Mouse (Mus musculus): Measurements from ENCODE around the gene Nr2f2. TPM values are rescaled to one million over a fixed set of nuclear protein-coding genes. Genes with fewer than 3 reads are reported as not detected.

Gene Nr2f2
- polyA plus RNA-seq, 1 experiment from 2014 or later: 17.9 TPM

- H3K4me2 ChIP-seq (replicated peaks; ENCODE audit: low read depth): peak overlapping the region; percentile 71
- no peaks in the 10 kb centered on the region for H3K9me3 ChIP-seq (ENCODE audit: control insufficient read depth)
- WGBS: 6% methylated on average over 35 of the region's 35 CpGs
- no peaks in the 10 kb centered on the region for H3K36me3 ChIP-seq (ENCODE audit: control insufficient read depth, insufficient read depth)
- peak; percentile 69 for TF ChIP-seq CTCF (IDR thresholded peaks at IDR 0.05; ENCODE audit: low read depth)
- H3K27me3 ChIP-seq (replicated peaks; ENCODE audit: control insufficient read depth, insufficient read depth, low read length): peaks cover 3% of the 10 kb centered on the region
- peak overlapping the region; percentile 29 for H3K4me3 ChIP-seq (ENCODE audit: low read depth, low read length)
- no peaks in the 10 kb centered on the region; the same call in 1 of the 2 replicates for H3K4me1 ChIP-seq (replicated peaks; ENCODE audit: control insufficient read depth, insufficient read depth, low read length)
- ATAC-seq: peak; percentile 72
- no peak overlapping the region; the same call in 1 of the 2 replicates for H3K9ac ChIP-seq (ENCODE audit: low read depth, low read length)
- H3K27ac ChIP-seq (ENCODE audit: low read depth, low read length): no peak overlapping the region
Observed at GRCm38 (mm10) chr7:70346010-70346536, 20.5 kb downstream of the Nr2f2 start.

- no peak overlapping the region for H3K27ac ChIP-seq (ENCODE audit: low read depth, low read length)
- peaks cover 4% of the 10 kb centered on the region for H3K27me3 ChIP-seq (replicated peaks; ENCODE audit: control insufficient read depth, insufficient read depth, low read length)
- H3K4me1 ChIP-seq (replicated peaks; ENCODE audit: control insufficient read depth, insufficient read depth, low read length): no peaks in the 10 kb centered on the region
- H3K4me2 ChIP-seq (replicated peaks; ENCODE audit: low read depth): no peak overlapping the region
- H3K9me3 ChIP-seq (ENCODE audit: control insufficient read depth): no peaks in the 10 kb centered on the region
- H3K36me3 ChIP-seq (ENCODE audit: control insufficient read depth, insufficient read depth): no peaks in the 10 kb centered on the region
- WGBS: 75% methylated on average over 5 of the region's 5 CpGs
- ATAC-seq: no peak
- H3K4me3 ChIP-seq (ENCODE audit: low read depth, low read length): no peak overlapping the region
- no peak overlapping the region for H3K9ac ChIP-seq (ENCODE audit: low read depth, low read length)
- TF ChIP-seq CTCF (IDR thresholded peaks at IDR 0.05; ENCODE audit: low read depth): no peak
Observed at GRCm38 (mm10) chr7:70343426-70343825, 23.1 kb downstream of the Nr2f2 start.

GRCm38 (mm10) chr7:70342771-70343170 is 23.8 kb downstream of the Nr2f2 start:
- H3K27ac ChIP-seq (ENCODE audit: low read depth, low read length): no peak overlapping the region
- TF ChIP-seq CTCF (IDR thresholded peaks at IDR 0.05; ENCODE audit: low read depth): no peak

GRCm38 (mm10) chr7:70342076-70342475 is 24.5 kb downstream of the Nr2f2 start:
- Histone ChIP-seq H3K9ac (ENCODE audit: low read depth, low read length) (no peak overlapping the region), H3K4me1 (replicated peaks; ENCODE audit: control insufficient read depth, insufficient read depth, low read length) (no peaks in the 10 kb centered on the region), H3K27me3 (replicated peaks; ENCODE audit: control insufficient read depth, insufficient read depth, low read length) (peaks cover 16% of the 10 kb centered on the region), H3K4me3 (ENCODE audit: low read depth, low read length) (no peak overlapping the region), H3K4me2 (replicated peaks; ENCODE audit: low read depth) (no peak overlapping the region), H3K9me3 (ENCODE audit: control insufficient read depth) (no peaks in the 10 kb centered on the region), H3K36me3 (ENCODE audit: control insufficient read depth, insufficient read depth) (no peaks in the 10 kb centered on the region), H3K27ac (ENCODE audit: low read depth, low read length) (no peak overlapping the region)
- WGBS: 75% methylated on average over 2 of the region's 2 CpGs
- no peak for ATAC-seq
- no peak for TF ChIP-seq CTCF (IDR thresholded peaks at IDR 0.05; ENCODE audit: low read depth)

More at GRCm38 (mm10) chr7:70342771-70343170, 23.8 kb downstream of the Nr2f2 start:
- Histone ChIP-seq H3K4me2 (replicated peaks; ENCODE audit: low read depth) (no peak overlapping the region), H3K9ac (ENCODE audit: low read depth, low read length) (no peak overlapping the region), H3K9me3 (ENCODE audit: control insufficient read depth) (no peaks in the 10 kb centered on the region), H3K4me3 (ENCODE audit: low read depth, low read length) (no peak overlapping the region), H3K27me3 (replicated peaks; ENCODE audit: control insufficient read depth, insufficient read depth, low read length) (peaks cover 9% of the 10 kb centered on the region), H3K36me3 (ENCODE audit: control insufficient read depth, insufficient read depth) (no peaks in the 10 kb centered on the region), H3K4me1 (replicated peaks; ENCODE audit: control insufficient read depth, insufficient read depth, low read length) (no peaks in the 10 kb centered on the region)
- WGBS: 69% methylated on average over 8 of the region's 8 CpGs
- ATAC-seq: no peak

- no peak for TF ChIP-seq CTCF (IDR thresholded peaks at IDR 0.05; ENCODE audit: low read depth)
- Histone ChIP-seq H3K27ac (ENCODE audit: low read depth, low read length) (no peak overlapping the region), H3K4me3 (ENCODE audit: low read depth, low read length) (no peak overlapping the region), H3K9ac (ENCODE audit: low read depth, low read length) (no peak overlapping the region), H3K27me3 (replicated peaks; ENCODE audit: control insufficient read depth, insufficient read depth, low read length) (peaks cover 35% of the 10 kb centered on the region), H3K4me2 (replicated peaks; ENCODE audit: low read depth) (no peak overlapping the region), H3K4me1 (replicated peaks; ENCODE audit: control insufficient read depth, insufficient read depth, low read length) (no peaks in the 10 kb centered on the region), H3K9me3 (ENCODE audit: control insufficient read depth) (no peaks in the 10 kb centered on the region), H3K36me3 (ENCODE audit: control insufficient read depth, insufficient read depth) (no peaks in the 10 kb centered on the region)
- 76% methylated on average over 12 of the region's 12 CpGs for WGBS
- ATAC-seq: no peak
Observed at GRCm38 (mm10) chr7:70339998-70340630, 26.4 kb downstream of the Nr2f2 start.

- Histone ChIP-seq H3K9me3 (ENCODE audit: control insufficient read depth) (no peaks in the 10 kb centered on the region), H3K27ac (ENCODE audit: low read depth, low read length) (no peak overlapping the region), H3K27me3 (replicated peaks; ENCODE audit: control insufficient read depth, insufficient read depth, low read length) (peaks cover 42% of the 10 kb centered on the region), H3K4me2 (replicated peaks; ENCODE audit: low read depth) (no peak overlapping the region), H3K36me3 (ENCODE audit: control insufficient read depth, insufficient read depth) (no peaks in the 10 kb centered on the region), H3K9ac (ENCODE audit: low read depth, low read length) (no peak overlapping the region), H3K4me3 (ENCODE audit: low read depth, low read length) (no peak overlapping the region), H3K4me1 (replicated peaks; ENCODE audit: control insufficient read depth, insufficient read depth, low read length) (no peaks in the 10 kb centered on the region)
- no peak for ATAC-seq
- 57% methylated on average over 7 of the region's 7 CpGs for WGBS
- no peak for TF ChIP-seq CTCF (IDR thresholded peaks at IDR 0.05; ENCODE audit: low read depth)
Observed at GRCm38 (mm10) chr7:70338265-70338640, 28.3 kb downstream of the Nr2f2 start.

All from intestine, postnatal 0 days (tissue).